33 mouse cellular contexts compared by ENCODE assay signal in genomic region chr10:90627532-90627931, GRCm38 (mm10).
DNase-seq lines count a peak whose midpoint lies in the region; ATAC-seq and TF ChIP-seq lines count a peak whose summit lies in the region.
"Had no signal": no experiment of that assay in that cellular context is flagged by ENCODE, and none has a peak within 500 bp of the region (broad histone marks: within the 10 kb centered on the region; RNA-seq: fewer than 3 reads in every experiment).

No protein-coding gene starts in this region.

- no peaks in the 10 kb centered on the region for H3K27me3 ChIP-seq in forebrain, embryonic 15.5 days
- no peaks in the 10 kb centered on the region for H3K27me3 ChIP-seq in forebrain, postnatal 0 days (ENCODE audit: insufficient read depth, low read length)
- H3K27me3 ChIP-seq in limb, embryonic 13.5 days, result no peaks in the 10 kb centered on the region
- no peaks in the 10 kb centered on the region for H3K27me3 ChIP-seq in limb, embryonic 10.5 days (ENCODE audit: low read depth, poor library complexity, severe bottlenecking)
- H3K27me3 ChIP-seq: CH12.LX; embryonic facial prominence, embryonic 13.5 days; forebrain, embryonic 12.5 days; heart, embryonic 12.5 days; hindbrain, embryonic 13.5 days; lung, embryonic 15.5 days; midbrain, embryonic 12.5 days; neural tube, embryonic 12.5 days had no signal

- WGBS in forebrain, embryonic 15.5 days, result 53% methylated on average over 5 of the region's 5 CpGs
- WGBS in forebrain, postnatal 0 days, result 46% methylated on average over 5 of the region's 5 CpGs
- WGBS in limb, embryonic 13.5 days, result 57% methylated on average over 5 of the region's 5 CpGs
- 85% methylated on average over 5 of the region's 5 CpGs for WGBS in limb, embryonic 10.5 days

- H3K36me3 ChIP-seq in forebrain, embryonic 15.5 days, result no peaks in the 10 kb centered on the region
- H3K36me3 ChIP-seq in forebrain, postnatal 0 days (ENCODE audit: insufficient read depth), result no peaks in the 10 kb centered on the region
- H3K36me3 ChIP-seq in limb, embryonic 13.5 days, result no peaks in the 10 kb centered on the region
- no peaks in the 10 kb centered on the region for H3K36me3 ChIP-seq in limb, embryonic 10.5 days
- H3K36me3 ChIP-seq: embryonic facial prominence, embryonic 13.5 days; forebrain, embryonic 12.5 days; heart, embryonic 12.5 days; hindbrain, embryonic 13.5 days; lung, embryonic 15.5 days; midbrain, embryonic 12.5 days; neural tube, embryonic 12.5 days had no signal

- no peaks in the 10 kb centered on the region for H3K9me3 ChIP-seq in forebrain, embryonic 15.5 days
- no peaks in the 10 kb centered on the region for H3K9me3 ChIP-seq in forebrain, postnatal 0 days (ENCODE audit: low read length)
- no peaks in the 10 kb centered on the region for H3K9me3 ChIP-seq in limb, embryonic 13.5 days
- no peaks in the 10 kb centered on the region for H3K9me3 ChIP-seq in limb, embryonic 10.5 days (replicated peaks)
- H3K9me3 ChIP-seq: embryonic facial prominence, embryonic 13.5 days; forebrain, embryonic 12.5 days; heart, embryonic 12.5 days; hindbrain, embryonic 13.5 days; lung, embryonic 15.5 days; midbrain, embryonic 12.5 days; neural tube, embryonic 12.5 days had no signal

- no peak overlapping the region for H3K4me2 ChIP-seq in forebrain, embryonic 15.5 days (replicated peaks)
- H3K4me2 ChIP-seq in forebrain, postnatal 0 days (ENCODE audit: low read depth), result no peak overlapping the region
- no peak overlapping the region for H3K4me2 ChIP-seq in limb, embryonic 13.5 days (replicated peaks)
- H3K4me2 ChIP-seq: embryonic facial prominence, embryonic 13.5 days; forebrain, embryonic 12.5 days; heart, embryonic 12.5 days; hindbrain, embryonic 13.5 days; liver, embryonic 11.5 days; lung, embryonic 15.5 days; midbrain, embryonic 12.5 days; neural tube, embryonic 12.5 days had no signal

- H3K27ac ChIP-seq in forebrain, embryonic 15.5 days (replicated peaks), result 0 out of 2 replicates have a peak overlapping the region, but pooled peaks have one; percentile 31
- no peak overlapping the region for H3K27ac ChIP-seq in forebrain, postnatal 0 days (ENCODE audit: low read depth, low read length)
- no peak overlapping the region for H3K27ac ChIP-seq in limb, embryonic 13.5 days
- no peak overlapping the region for H3K27ac ChIP-seq in limb, embryonic 10.5 days
- H3K27ac ChIP-seq: forebrain, embryonic 12.5 days; heart, adult 2 months; hindbrain, embryonic 13.5 days; lung, embryonic 15.5 days; midbrain, embryonic 12.5 days; neural tube, embryonic 12.5 days; stomach, postnatal 0 days had no signal

- no peak overlapping the region for H3K9ac ChIP-seq in forebrain, embryonic 15.5 days (replicated peaks)
- no peak overlapping the region for H3K9ac ChIP-seq in forebrain, postnatal 0 days
- no peak overlapping the region for H3K9ac ChIP-seq in limb, embryonic 13.5 days
- H3K9ac ChIP-seq: embryonic facial prominence, embryonic 13.5 days; forebrain, embryonic 12.5 days; heart, embryonic 12.5 days; hindbrain, embryonic 13.5 days; lung, embryonic 15.5 days; midbrain, embryonic 12.5 days; neural tube, embryonic 12.5 days had no signal

- DNase-seq in adrenal gland, postnatal 10 days, result peak; percentile 7
- DNase-seq in adrenal gland, postnatal 25 days, result no peak
- DNase-seq in forebrain, postnatal 0 days, result no peak
- no peak for DNase-seq in limb, embryonic 10.5 days (ENCODE audit: low spot score)
- peak; percentile 82 for DNase-seq in brain, embryonic 14.5 days (ENCODE audit: low read depth)
- DNase-seq in urinary bladder, adult 18-20 months (ENCODE audit: low spot score in 2 of 2), result no peak
- DNase-seq: adrenal gland, postnatal 36 days; cerebellum, adult 11 months; cerebellum, adult 9-10 months; embryo, embryonic 11 days; heart, adult 2 months; heart, postnatal 4 days; kidney, adult 11 months; kidney, postnatal 14 days; right cerebral cortex, adult 18-20 months; spleen, adult 18-20 months; thymus, adult 18-20 months; thymus, postnatal 25 days had no signal

- no peak for TF ChIP-seq POLR2A in brain, embryonic 14.5 days (IDR thresholded peaks at IDR 0.05; ENCODE audit: borderline replicate concordance, extremely low read depth, insufficient read depth, insufficient read length, poor library complexity, severe bottlenecking)

- H3K4me3 ChIP-seq in forebrain, embryonic 15.5 days, result no peak overlapping the region
- H3K4me3 ChIP-seq in forebrain, postnatal 0 days (ENCODE audit: low read depth, low read length), result no peak overlapping the region
- H3K4me3 ChIP-seq in limb, embryonic 13.5 days, result no peak overlapping the region
- H3K4me3 ChIP-seq in limb, embryonic 10.5 days, result no peak overlapping the region
- H3K4me3 ChIP-seq: embryonic facial prominence, embryonic 13.5 days; erythroblast, embryonic 14.5 days; forebrain, embryonic 12.5 days; heart, adult 2 months; heart, embryonic 12.5 days; hindbrain, embryonic 13.5 days; lung, embryonic 15.5 days; midbrain, embryonic 12.5 days; neural tube, embryonic 12.5 days had no signal

- ATAC-seq in forebrain, embryonic 15.5 days (replicated peaks), result peak; percentile 73
- no peak for ATAC-seq in forebrain, postnatal 0 days
- peak; percentile 54; the same call in 1 of the 2 replicates for ATAC-seq in limb, embryonic 13.5 days (ENCODE audit: low FRiP score, low read depth)
- ATAC-seq: activated CD4-positive, CD25-positive, alpha-beta regulatory T cell, adult 4 months; inflammation-experienced regulatory T-cells, adult 6 months had no signal

- TF ChIP-seq CTCF in forebrain, postnatal 0 days (IDR thresholded peaks at IDR 0.05; ENCODE audit: low read depth), result no peak
- TF ChIP-seq CTCF in brain, embryonic 14.5 days (IDR thresholded peaks at IDR 0.05; ENCODE audit: borderline replicate concordance, extremely low read depth, insufficient read depth, insufficient read length), result no peak

- H3K4me1 ChIP-seq in forebrain, embryonic 15.5 days, result peaks cover 13% of the 10 kb centered on the region; the same call in 1 of the 2 replicates
- H3K4me1 ChIP-seq in forebrain, postnatal 0 days (ENCODE audit: insufficient read depth), result 0 out of 2 replicates have a peak, but pooled peaks cover 2% of the 10 kb centered on the region
- peaks cover 6% of the 10 kb centered on the region for H3K4me1 ChIP-seq in limb, embryonic 13.5 days
- no peaks in the 10 kb centered on the region for H3K4me1 ChIP-seq in limb, embryonic 10.5 days
- H3K4me1 ChIP-seq: forebrain, embryonic 12.5 days; heart, embryonic 12.5 days; hindbrain, embryonic 13.5 days; lung, embryonic 15.5 days; midbrain, embryonic 12.5 days; neural tube, embryonic 12.5 days had no signal

Comparison
In these comparisons a context has a peak if more than half of its experiments do, and no peak if none do; other contexts are left out.
1. DNase-seq: peak in adrenal gland, postnatal 10 days (single experiment) and brain, embryonic 14.5 days (single experiment); none in adrenal gland, postnatal 25 days (single experiment), forebrain, postnatal 0 days (single experiment), limb, embryonic 10.5 days (single experiment) and urinary bladder, adult 18-20 months (0 of 2).